Mouse (Mus musculus) T-helper 1 cell (primary cell): Measurements from ENCODE around the gene Mindy4.

Source experiments
- in situ Hi-C: fragments of 300-600 bp; cut with MboI, MseI; formaldehyde crosslinking; loops from one replicate; pipeline ENCODE4 v1.15.1; 2025; ENCODE audit warnings: high pct_unique_total_duplicates

The Mindy4 gene

DNA sequence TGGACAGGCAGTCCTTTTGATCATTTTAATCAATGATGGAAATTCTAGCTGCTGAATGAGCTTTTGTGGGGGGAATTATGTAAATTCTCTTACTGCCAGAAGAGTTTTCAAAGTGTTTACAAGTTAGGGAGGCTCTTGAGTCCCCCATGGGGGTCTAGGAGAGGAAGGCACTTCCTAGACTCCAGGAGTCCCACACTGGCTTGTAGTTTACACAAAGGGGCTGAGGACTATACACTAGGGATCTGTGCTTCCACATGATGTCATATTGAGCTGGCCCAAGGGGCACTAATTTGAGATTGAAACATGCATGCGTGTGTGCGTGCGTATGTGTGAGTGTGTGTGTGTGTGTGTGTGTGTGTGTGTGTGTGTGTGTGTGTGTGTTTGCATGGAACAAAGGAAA is 748 bp downstream of the Mindy4 start:
- in situ Hi-C loops = no loop called here

DNA sequence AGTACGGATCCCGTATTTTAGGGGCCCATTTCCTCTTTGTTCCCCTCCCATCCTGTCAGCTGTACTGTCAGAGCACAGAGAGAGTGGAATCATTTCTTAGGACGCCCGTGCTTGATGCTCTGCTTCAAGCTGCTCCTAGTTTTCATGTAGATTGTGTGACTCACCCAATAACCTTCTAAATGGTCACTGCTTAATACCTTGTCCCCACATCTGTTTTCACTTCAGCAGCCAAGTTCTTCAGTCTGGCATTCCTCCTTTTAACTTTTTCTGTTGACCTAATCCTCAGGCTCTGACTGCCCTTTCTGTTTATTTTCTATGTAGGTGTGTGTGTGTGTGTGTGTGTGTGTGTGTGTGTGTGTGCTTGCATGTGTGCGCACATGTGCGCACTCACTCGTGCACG is 4.6 kb downstream of the Mindy4 start:
- in situ Hi-C loops = no loop called here

DNA sequence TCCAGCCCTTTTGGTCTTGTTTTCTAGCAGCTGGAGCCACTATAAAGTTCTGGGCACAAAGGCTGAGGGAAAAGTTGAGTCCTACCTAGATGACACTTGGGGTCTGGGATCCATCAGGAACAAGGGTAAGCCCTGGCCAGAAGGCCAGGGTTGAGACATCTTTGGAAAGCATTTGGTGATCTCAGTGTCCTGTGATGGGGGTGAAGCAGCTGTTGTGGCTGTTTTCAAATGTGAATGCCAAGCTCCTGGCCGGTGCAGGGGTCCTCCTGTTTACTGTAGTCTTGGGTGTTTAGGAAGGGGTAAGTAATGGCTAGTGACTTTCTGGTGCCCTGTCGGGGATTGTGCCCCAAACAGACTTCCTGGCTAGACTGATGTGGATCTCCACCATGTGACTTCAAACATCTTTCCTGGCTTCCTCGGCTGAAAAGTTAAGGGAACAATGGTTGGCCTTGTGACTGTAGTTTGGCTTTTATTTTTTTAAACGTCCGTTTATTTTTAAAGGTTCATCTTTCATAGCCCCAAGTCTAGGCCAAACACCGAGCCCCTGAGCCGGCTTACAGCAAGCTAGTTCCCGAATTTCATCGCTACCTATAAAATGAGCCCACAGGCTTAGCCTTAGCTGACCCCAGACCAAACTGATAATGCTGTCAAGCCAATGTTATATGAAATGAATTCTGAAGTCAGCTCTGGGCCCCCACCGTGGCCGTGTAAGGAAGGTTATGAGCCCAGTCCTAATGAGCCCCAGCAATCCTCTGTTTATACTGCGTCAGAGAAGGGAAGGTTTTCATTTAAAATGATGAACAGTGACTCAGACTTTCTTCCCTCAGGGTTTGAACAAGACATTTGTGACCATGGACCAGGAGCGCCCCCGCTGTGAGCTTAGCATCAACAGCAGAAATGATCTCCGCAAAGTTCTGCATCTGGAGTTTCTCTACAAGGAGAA is 7.5 kb downstream of the Mindy4 start:
- in situ Hi-C loops = no loop called here

DNA sequence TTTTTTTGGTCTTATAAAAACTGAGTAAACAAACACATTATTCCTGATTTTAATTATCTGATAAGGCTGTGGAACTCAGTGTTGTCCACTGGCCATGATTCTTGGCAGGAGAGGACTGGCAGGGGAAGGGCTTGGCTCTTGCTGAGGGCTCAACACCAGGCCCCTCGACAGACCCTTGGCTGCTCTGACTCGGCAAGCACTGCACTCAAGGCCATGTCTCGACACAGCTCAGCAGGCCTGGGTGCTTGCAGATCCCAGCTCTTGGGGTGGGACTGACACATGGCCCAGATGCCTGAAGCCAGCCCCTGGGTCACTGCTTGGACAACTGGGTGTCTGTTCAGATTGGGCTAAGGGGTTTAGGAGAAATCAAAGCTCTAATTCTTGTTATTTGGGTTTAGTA is 11.4 kb downstream of the Mindy4 start:
- in situ Hi-C loops = no loop called here

DNA sequence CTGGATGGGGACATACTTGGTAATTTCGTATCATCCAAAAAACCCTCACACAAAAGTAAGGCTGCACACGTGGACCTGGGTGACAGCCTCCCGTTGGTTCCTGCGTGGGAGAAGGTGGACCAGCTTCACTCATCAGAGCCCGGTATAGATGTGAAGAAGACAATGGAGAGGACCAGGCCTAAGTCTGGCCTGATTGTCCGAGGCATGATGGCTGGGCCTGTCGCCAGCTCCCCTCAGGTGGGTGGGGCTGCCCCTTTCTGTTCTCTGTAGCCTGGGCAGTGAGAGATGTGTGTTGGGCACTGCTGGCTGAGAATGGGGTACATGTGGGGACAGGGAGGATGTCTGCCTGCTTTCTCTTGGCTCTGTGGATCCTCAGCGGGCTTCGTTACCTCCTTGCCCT is 15.0 kb downstream of the Mindy4 start:
- in situ Hi-C loops = no loop called here

DNA sequence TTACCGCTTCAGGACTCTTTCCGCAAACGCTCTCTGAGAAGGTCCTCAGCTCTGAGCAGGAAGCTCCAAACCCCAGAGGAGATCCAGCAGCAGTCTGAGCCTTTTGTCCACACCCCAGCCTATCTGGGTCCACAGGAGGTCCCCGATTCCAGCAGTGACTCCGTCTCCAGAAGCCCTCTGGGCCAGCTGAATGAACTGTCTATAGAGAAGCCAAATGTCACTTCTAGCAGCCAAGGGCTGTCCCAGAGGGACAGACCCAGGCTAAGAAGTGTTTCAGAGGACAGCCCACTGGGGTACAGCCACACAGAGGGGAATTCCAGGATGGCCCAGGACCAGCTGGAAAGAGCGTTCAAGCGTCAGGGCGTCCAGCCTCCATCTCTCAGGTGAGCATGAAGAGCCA is 20.8 kb downstream of the Mindy4 start:
- in situ Hi-C loops = loop anchor here (5.0 kb wide), 1 partner anchor 63 kb away; no protein-coding TSS in a partner anchor

DNA sequence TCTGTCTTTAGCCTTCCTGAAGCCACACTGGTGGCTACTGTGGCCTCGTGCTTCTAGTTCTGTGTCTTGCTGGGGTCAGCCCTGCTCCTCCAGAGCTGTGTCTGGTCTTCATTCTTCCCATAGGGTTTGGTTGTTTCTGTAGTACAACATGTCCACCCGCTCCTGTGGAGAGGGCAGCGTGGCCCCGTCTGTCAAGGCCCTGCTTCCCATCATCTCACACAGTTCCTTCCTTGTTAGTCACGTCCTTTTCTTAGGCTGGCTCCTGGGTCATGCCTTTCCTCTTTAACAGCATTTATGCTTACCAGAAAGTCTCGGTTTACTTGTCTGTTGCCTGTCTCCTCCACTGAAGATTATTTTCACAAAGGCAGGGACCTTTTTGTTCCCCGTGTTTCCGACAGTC is 26.9 kb downstream of the Mindy4 start:
- in situ Hi-C loops = loop anchor here (5.0 to 10.0 kb wide), 2 partner anchors 152 to 285 kb away; no protein-coding TSS in a partner anchor

DNA sequence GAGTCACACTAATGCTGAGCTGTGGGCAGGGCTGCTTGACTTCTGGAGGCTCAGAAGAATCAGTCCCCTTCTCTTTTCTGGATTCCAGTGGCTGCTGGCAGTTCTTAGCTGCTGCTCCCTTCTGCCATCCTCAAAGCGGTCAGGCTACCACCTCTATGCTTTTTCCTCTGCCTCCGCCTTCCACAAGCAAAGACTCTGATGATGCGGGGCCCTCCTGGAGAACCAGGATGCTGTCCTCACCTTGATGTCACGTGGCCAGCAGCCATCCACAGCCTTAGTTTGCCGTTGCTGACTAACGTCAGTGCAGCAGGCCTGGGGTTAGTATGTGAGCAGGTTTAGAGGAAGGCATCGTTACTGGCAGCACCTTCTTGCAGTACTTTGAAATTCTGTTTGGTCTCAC is 28.9 kb downstream of the Mindy4 start:
- in situ Hi-C loops = loop anchor here (5.0 to 10.0 kb wide), 2 partner anchors 150 to 283 kb away; no protein-coding TSS in a partner anchor

DNA sequence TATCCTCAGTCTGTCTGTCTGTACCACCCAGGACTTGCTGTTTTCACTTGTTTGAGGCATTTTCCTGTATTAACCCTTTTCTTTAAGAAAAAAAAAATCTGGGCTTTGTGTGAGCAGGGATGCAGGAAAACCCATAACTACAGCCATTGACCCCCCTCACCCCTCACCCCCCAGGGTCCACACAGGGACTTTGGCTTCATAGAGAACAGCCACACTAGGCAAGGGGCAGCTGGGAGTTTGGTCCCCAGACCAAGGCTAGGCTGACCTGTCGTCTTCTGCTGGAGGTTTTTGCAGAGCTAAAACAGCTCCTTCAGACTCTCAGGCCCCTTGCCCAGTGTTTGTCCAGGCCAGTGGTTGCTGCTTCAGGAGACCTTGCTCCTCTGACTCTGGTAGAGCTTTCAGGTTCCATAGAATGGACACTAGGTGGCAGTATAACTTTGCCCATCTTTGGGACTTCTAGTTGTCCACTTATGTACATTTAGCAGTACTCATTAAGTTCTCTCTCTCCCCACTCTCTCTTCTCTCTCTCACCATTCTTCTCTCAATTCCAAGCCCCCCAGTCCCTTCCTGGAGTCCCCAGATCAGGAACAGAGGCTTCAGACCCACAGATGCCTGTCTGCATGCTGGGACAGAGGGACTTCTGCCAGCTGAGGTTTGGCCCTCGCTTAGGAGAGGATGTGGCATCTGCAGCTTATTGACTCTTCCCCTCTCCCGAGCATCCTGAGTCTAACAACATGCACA is 29.5 kb downstream of the Mindy4 start:
- in situ Hi-C loops = loop anchor here (5.0 to 10.0 kb wide), 2 partner anchors 150 to 282 kb away; no protein-coding TSS in a partner anchor

DNA sequence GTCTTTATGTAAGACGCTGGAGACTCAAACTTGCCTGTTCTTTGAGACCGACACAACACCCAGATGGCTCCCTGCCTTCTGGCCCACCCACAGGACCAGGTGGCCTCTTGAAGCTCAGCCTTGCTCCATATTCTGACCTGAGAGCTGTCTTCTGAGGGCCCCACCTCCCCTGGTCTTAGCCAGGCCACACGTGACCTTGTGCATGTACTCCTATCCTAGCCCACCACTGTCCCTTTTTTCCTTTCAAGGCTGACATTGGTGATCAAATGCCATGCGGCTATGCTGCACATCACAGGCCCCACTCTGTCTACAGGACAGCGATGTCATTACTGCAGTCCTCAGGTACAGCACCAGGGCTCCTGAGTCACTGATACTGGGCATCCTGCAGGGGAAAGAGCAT is 30.1 kb downstream of the Mindy4 start:
- in situ Hi-C loops = loop anchor here (5.0 to 10.0 kb wide), 2 partner anchors 149 to 281 kb away; no protein-coding TSS in a partner anchor

DNA sequence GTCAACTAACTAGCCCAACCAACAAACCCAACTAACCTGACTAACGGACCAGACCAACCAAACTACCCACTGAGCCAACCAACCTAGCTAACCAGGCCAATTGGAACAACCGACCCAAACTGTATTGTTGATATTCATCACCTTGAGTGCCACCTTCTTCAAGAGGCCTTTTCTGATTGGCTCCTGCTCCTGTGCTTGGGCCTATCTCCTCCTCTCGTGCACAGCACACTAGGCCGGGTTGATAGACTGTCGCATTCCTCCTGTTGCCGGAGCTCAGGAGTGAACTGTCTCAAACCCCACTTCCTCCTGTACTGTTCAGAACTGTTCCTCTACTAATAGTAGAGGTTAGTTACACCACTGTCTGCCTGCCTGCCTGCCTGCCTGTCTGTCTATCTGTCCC is 31.5 kb downstream of the Mindy4 start:
- in situ Hi-C loops = loop anchor here (5.0 to 10.0 kb wide), 2 partner anchors 148 to 280 kb away; no protein-coding TSS in a partner anchor

DNA sequence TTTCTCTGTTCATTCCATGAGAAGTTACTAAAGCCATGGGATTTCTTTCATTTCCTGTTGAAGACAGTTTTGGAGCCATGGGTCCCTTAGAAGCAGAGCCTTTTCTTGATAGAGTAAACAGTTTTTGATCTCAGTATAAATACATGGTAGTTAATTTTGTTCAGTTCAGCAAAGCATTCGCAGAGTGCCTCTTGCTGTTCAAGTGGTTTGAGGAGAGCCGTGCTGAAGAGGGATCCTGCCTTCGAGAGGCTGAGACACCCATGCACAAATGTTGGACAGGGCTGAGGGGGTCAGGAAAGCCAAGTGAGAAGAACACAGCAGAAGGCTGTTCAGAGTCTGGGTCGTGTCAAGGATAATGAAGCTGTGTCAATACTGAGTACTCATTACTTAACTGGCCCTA is 32.5 kb downstream of the Mindy4 start:
- in situ Hi-C loops = loop anchor here (10.0 kb wide), 1 partner anchor 279 kb away; no protein-coding TSS in a partner anchor

DNA sequence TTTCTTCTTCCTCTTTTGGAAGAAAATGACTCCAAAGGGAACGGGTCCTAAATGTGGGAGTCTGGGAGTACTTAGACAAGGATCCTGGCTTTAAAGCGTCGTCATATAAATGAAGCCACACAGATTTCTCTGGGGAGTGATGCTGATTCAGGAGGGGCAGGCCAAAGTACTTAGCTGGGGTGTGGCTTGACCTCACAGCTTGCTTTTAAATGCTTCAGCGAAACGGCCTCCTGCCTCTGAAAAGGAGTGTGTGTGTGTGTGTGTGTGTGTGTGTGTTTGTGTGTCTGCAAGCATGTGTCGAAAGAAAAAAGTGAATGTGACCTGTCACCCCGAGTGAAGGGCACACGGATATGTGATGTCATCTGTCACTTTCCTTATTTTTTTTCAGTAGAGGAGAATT is 36.7 kb downstream of the Mindy4 start:
- in situ Hi-C loops = loop anchor here (5.0 to 10.0 kb wide), 2 partner anchors 67 to 275 kb away; no protein-coding TSS in a partner anchor

DNA sequence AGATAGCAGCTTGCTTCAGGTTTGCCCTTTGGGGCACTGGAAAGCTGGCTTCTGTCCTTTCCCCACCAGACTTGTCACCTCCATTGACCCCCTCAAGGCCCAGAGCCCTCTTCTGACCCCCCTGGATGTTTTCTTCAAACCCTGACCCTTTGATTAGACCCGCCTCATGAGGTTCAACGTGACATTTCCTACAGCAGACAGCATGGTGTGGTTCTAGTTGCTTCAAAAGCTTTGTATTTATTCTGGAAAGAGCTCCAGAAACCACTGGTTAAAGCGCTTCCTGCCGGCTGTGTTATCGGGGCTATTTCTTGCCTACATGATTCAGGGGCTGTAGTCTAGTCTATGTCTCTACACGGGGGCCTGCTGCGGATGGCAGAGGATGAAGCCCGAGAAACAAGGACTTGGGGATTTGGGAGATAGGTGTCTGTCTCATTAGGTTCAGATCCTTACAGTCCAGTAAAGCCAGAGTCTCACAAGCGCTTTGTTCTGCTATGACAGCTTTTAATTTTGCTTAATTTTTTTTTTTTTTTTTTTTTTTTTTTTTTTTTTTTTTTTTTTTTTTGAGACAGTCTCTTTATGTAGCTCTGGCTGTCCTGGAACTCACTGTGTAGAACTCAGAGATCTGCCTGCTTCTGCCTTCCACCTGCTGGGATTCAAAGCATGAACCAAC is 37.5 kb downstream of the Mindy4 start:
- in situ Hi-C loops = loop anchor here (5.0 kb wide), 1 partner anchor 67 kb away; no protein-coding TSS in a partner anchor

DNA sequence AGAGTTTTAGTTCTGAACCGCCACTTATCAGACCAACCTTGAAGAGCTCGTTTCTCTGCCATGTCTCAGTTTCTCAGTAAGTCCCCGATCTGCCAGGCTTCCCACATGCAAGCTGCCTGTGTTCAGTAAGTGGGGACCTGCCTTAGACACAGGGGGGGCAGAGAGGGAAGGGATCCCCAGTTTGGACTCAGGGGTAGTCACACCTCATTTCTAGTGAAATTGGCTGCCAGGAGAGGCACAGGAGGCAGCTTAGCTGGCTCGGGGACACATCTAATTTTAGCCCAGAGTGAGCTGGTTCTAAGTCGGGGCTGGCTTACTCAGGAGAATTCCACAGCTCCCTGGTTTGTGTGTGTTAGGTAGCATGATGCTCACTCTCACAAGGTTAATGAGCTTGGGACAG is 38.3 kb downstream of the Mindy4 start:
- in situ Hi-C loops = loop anchor here (5.0 kb wide), 1 partner anchor 66 kb away; no protein-coding TSS in a partner anchor

DNA sequence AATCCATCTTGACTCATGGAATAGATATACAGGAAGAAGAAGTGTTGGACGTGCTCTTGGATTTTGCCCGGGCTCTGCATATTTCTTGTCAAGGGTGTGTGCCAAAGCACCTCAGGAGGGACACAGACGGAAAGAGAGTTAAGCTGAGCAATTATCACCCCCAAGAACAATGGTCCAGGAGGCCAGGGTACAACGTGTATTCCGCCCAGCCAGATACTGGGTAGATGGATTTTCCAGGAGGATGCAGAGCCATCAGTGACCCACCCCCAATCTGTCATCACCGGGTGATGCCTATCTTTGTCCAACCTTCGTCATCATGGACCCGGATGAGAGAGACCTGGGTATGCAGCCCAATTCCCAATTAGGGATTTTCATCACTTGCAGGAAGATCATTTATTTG is 42.5 kb downstream of the Mindy4 start:
- in situ Hi-C loops = no loop called here

DNA sequence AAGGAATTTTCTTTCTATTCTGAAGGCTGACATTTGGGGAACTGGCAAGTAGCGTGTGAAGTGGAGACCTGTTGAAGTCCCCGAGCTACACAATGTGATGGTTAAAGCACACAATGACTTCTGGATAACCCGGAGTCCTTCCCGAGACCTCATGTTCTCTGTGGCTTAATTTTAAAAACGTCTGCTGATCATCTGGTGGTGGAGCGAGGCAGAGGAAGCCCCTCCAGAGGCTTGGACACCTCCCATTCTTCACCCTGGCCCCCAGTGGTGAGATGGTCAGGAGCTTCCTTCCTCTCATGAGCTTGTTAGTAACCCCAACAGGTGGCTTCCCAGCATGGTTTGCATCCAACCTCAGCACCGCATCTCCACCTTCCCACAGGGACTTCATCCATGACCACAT is 43.3 kb downstream of the Mindy4 start:
- in situ Hi-C loops = no loop called here

DNA sequence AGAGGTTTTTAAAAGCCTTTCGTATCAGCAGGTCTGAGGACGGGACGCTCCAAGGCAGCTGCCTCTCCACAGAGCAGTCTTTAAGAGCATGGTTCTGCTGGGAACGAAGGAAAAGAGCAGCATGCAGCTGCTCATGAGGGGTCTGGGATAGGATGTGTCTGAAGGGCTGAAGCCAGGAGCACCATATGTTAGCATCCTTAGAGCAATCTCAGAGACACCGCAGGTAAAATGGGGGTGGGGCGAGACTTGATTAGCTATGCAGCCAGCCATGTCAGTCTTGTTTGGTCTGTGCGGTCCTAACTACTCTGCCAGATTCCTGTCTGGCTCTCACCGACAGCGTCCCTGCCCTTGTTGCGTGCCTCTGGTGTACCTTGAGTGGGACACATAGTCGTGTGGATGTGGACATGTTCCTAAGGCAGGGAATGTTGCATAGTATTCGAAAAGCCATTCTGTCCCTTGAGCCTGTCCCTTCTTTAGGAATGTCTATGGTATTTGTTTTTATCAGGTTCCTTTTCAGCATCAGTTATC is 43.8 kb downstream of the Mindy4 start:
- in situ Hi-C loops = no loop called here

DNA sequence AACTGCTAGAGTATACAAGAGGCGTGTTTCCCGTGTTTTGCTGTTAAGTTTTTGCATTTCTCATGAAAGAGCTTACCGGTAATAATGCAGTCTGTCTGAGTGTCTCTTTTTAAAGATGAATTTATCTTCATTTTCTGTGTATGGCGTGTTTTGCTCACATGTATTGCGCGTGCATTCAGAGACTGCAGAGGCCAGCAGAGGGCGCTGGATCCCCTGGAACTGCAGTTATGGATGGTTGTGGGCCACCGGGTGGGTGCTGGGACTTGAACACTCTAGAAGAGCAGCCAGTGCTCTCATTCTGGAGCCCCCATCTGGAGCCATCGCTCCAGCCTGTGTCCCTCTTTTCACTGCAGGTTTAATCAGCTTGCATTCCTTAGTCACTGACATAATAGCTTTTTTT is 46.1 kb downstream of the Mindy4 start:
- in situ Hi-C loops = no loop called here

DNA sequence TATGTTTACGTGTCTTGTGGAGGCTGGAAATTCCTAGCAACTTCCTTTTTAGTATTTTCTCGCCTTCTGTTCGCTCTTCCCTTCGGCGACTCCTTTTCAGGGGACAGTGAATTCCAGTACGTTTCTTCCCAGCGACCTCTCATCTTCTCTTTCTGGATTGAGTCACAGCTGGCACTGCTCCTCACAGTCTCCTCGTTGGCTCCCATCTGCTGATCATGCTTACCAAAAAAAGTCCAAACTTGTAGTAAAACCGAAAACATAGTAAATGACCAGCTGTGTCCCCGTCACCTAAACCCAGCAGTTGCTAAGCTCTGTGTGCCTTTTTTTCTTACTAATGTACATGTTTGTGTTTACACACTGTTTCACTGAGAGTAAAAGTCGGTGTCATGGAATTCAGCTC is 47.6 kb downstream of the Mindy4 start:
- in situ Hi-C loops = no loop called here

DNA sequence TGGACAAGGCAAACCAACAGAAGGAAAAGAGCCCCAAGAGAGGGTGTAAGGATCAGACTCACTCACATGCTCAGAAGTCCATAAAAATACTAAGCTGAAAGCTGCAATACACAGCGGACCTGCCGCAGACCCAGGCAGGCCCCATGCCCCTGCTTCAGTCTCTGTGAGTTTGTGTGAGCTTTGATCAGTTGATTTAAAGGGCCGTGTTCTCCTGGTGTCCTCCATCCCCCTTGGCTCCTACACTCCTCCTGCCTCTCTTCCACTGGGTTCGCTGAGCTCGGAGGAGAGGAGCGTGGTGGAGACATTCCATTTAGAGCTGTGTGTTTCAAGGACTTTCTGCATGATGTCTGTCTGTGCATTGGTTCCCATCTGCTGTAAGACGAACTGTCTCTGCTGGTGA is 48.4 kb downstream of the Mindy4 start:
- in situ Hi-C loops = no loop called here
